Mouse (Mus musculus) cortical plate, adult 2 months (tissue): ENCODE measurements around the gene Ttll3.

Experiments
- CTCF ChIP-seq: fragments of 200-500 bp; IDR thresholded peaks from 2 replicates; pipeline ENCODE4 v1.5.1; 2011; ENCODE audit warnings: mild to moderate bottlenecking, control low read depth, low read length; ENCODE audit not compliant: insufficient read depth; ENCODE audit errors: extremely low read depth
- POLR2A ChIP-seq: fragments of 200-500 bp; IDR thresholded peaks from 2 replicates; pipeline ENCODE4 v1.6.1; 2011; ENCODE audit warnings: mild to moderate bottlenecking, low read length, control low read depth; ENCODE audit not compliant: insufficient read depth; ENCODE audit errors: extremely low read depth

DNA sequence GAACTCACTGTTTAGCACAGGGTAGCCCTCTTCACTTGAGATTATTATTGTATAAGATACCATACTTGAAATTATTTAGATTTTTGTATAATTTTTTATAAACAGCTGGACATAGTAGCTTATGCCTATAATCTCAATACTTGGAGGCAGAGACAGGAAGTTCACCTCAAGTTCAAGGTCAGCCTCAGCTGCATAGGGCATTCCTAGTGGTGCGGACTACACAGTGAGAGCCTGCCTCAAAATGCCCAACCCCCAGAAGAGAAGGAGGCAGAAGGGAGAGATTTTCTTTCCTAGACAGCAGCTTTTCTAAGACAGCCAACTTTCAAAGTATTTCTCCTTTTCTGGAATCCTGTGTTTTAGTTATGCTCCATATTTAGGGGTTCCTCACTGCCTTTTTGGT is 37.9 kb upstream of the Ttll3 start:
- TF ChIP-seq CTCF = no peak
- no peak for TF ChIP-seq POLR2A
